Mouse (Mus musculus) E14TG2a.4 (cell line): ENCODE measurements around the gene Pet100.
A peak's percentile ranks its signal among the peaks of the same experiment; 100 is the strongest.

Source experiments
- H3K27me3 ChIP-seq: 2 replicates; pipeline ENCODE4 v1.6.1; 2014; ENCODE audit warnings: low read length, control low read depth; ENCODE audit not compliant: insufficient read depth
- H3K36me3 ChIP-seq: 2 replicates; pipeline ENCODE4 v1.6.1; 2014; ENCODE audit warnings: low read length, control low read depth; ENCODE audit not compliant: insufficient read depth
- H3K4me1 ChIP-seq: replicated peaks from 2 replicates; pipeline ENCODE4 v1.6.1; 2014; ENCODE audit warnings: low read depth, low read length, control low read depth
- H3K4me3 ChIP-seq: replicated peaks from 2 replicates; pipeline ENCODE4 v1.5.1; 2014; ENCODE audit warnings: mild to moderate bottlenecking, low read length
- H3K9me3 ChIP-seq: 2 replicates; pipeline ENCODE4 v1.6.1; 2014; ENCODE audit warnings: low read length, control low read depth
- CTCF ChIP-seq: conservative IDR thresholded peaks from 2 replicates; pipeline ENCODE4 v1.5.1; 2014; ENCODE audit warnings: low read length
- NANOG ChIP-seq: IDR thresholded peaks from 2 replicates; pipeline ENCODE4 v1.6.1; 2014; ENCODE audit warnings: borderline replicate concordance, low read length, mixed read lengths
- POU5F1 ChIP-seq: IDR thresholded peaks from 2 replicates; pipeline ENCODE4 v1.6.1; 2014; ENCODE audit warnings: low read length, borderline replicate concordance

The Pet100 gene

GRCm38 (mm10) chr8:3645804-3646203 lies 24.5 kb downstream of the Pet100 start:
- peak overlapping the region; percentile 41 for H3K4me3 ChIP-seq
- H3K36me3 ChIP-seq = peaks cover 23% of the 10 kb centered on the region
- TF ChIP-seq NANOG (no peak), CTCF (no peak), POU5F1 (no peak)
- H3K4me1 ChIP-seq = peaks cover 51% of the 10 kb centered on the region
- H3K9me3 ChIP-seq = no peaks in the 10 kb centered on the region
- no peaks in the 10 kb centered on the region for H3K27me3 ChIP-seq

GRCm38 (mm10) chr8:3646824-3647531 lies 25.6 kb downstream of the Pet100 start:
- Histone ChIP-seq H3K36me3 (peaks cover 11% of the 10 kb centered on the region), H3K9me3 (no peaks in the 10 kb centered on the region), H3K4me1 (peaks cover 51% of the 10 kb centered on the region), H3K27me3 (no peaks in the 10 kb centered on the region), H3K4me3 (no peak overlapping the region)
- TF ChIP-seq CTCF (no peak), NANOG (no peak), POU5F1 (no peak)

GRCm38 (mm10) chr8:3647561-3647960 lies 26.2 kb downstream of the Pet100 start:
- Histone ChIP-seq H3K4me3 (no peak overlapping the region), H3K9me3 (no peaks in the 10 kb centered on the region), H3K4me1 (peaks cover 51% of the 10 kb centered on the region), H3K27me3 (no peaks in the 10 kb centered on the region), H3K36me3 (peaks cover 6% of the 10 kb centered on the region)
- TF ChIP-seq POU5F1 = no peak
- no peak for TF ChIP-seq NANOG
- no peak for TF ChIP-seq CTCF

GRCm38 (mm10) chr8:3648268-3648667 lies 26.9 kb downstream of the Pet100 start:
- Histone ChIP-seq H3K36me3 (no peaks in the 10 kb centered on the region), H3K9me3 (no peaks in the 10 kb centered on the region), H3K4me1 (peaks cover 51% of the 10 kb centered on the region), H3K4me3 (no peak overlapping the region), H3K27me3 (no peaks in the 10 kb centered on the region)
- TF ChIP-seq POU5F1 = no peak
- TF ChIP-seq CTCF = no peak
- no peak for TF ChIP-seq NANOG

GRCm38 (mm10) chr8:3648990-3649389 lies 27.6 kb downstream of the Pet100 start:
- no peaks in the 10 kb centered on the region for H3K27me3 ChIP-seq
- no peak overlapping the region for H3K4me3 ChIP-seq
- H3K4me1 ChIP-seq = peaks cover 53% of the 10 kb centered on the region
- TF ChIP-seq NANOG (no peak), CTCF (no peak), POU5F1 (no peak)
- H3K9me3 ChIP-seq = no peaks in the 10 kb centered on the region
- no peaks in the 10 kb centered on the region for H3K36me3 ChIP-seq

GRCm38 (mm10) chr8:3652845-3653244 lies 31.5 kb downstream of the Pet100 start:
- H3K36me3 ChIP-seq = no peaks in the 10 kb centered on the region
- H3K27me3 ChIP-seq = no peaks in the 10 kb centered on the region
- no peaks in the 10 kb centered on the region for H3K9me3 ChIP-seq
- H3K4me3 ChIP-seq = no peak overlapping the region
- no peak for TF ChIP-seq POU5F1
- TF ChIP-seq CTCF = no peak
- no peak for TF ChIP-seq NANOG
- H3K4me1 ChIP-seq = peaks cover 51% of the 10 kb centered on the region

- no peaks in the 10 kb centered on the region for H3K27me3 ChIP-seq
- H3K4me3 ChIP-seq = no peak overlapping the region
- TF ChIP-seq NANOG = no peak
- no peak for TF ChIP-seq POU5F1
- no peak for TF ChIP-seq CTCF
- peaks cover 34% of the 10 kb centered on the region for H3K4me1 ChIP-seq
- no peaks in the 10 kb centered on the region for H3K36me3 ChIP-seq
- H3K9me3 ChIP-seq = no peaks in the 10 kb centered on the region
Observed at GRCm38 (mm10) chr8:3654726-3655508, 33.6 kb downstream of the Pet100 start.

GRCm38 (mm10) chr8:3655526-3655925 lies 34.2 kb downstream of the Pet100 start, which contains the start of gene Retn:
TSS of gene Retn (plus strand) at chr8:3655770.
- H3K9me3 ChIP-seq = no peaks in the 10 kb centered on the region
- TF ChIP-seq CTCF = no peak
- TF ChIP-seq NANOG = no peak
- no peak for TF ChIP-seq POU5F1
- no peaks in the 10 kb centered on the region for H3K36me3 ChIP-seq
- H3K27me3 ChIP-seq = no peaks in the 10 kb centered on the region
- H3K4me1 ChIP-seq = peaks cover 34% of the 10 kb centered on the region
- H3K4me3 ChIP-seq = no peak within 1 kb of the TSS
